Mouse (Mus musculus) kidney, postnatal 4 days (tissue): ENCODE results near the gene Thada.

Experiments used
- DNase-seq, 2 experiments: peaks; one replicate each; pipeline ENCODE4 v3.0.0; 2021; ENCODE audit warnings: mixed read lengths in 2 of 2

Thada gene

DNA sequence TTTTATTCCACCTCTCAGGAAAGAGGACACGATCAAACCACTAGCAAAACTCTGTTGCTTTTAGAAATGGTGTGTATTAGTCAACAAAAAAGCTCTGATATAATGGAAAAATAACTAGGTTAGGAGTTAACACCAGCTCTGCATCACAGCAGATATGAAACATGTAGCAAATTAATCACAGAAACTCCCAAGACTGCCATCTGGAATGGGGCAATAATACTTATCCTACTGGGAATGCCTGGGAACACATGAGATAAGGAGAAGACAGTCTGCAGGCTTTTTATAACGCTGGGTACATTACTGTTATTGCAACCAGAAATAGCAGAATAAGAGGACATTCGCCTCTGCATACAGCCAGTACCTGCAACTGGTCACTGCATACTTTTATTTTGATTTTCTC lies 96.2 kb downstream of the Thada start:
- DNase-seq = no peak

DNA sequence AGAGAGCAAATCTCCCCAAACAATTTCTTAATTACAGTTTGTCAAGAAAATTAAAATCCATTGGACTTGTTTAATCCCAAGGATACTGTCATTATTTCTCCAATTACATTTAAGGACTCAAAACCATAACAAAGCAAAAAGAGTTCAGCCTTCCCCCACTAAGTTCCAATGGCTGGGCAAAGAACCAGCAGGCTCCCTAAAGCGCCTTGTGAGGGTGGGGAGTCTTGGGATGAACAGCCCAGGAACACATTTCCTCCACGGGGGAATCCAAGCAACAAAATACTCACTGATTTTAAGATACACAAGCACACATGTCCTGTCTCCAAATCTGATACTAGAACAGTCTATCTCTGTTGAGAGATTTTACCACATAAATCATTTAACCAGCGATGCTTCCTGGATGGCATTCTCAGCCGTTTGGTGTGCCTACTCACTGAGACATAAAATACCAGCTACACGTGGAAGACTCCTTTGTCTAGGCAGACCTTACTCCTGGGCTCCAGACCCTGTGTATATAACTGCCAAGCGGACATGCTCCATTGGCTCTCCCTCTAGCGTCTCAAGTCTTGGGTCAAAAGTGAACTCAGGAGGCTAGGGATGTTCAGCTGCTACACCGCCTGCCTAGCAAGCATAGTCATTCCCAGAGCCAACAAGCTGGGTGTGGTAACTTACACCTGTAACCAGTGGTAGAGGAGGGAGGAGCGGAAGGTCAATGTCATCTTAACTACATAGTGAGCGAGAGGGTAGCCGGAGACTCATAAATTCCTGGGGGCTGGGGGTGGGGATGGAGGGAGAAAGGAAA lies 97.6 kb downstream of the Thada start:
- DNase-seq = peak; percentile 39 to 49

DNA sequence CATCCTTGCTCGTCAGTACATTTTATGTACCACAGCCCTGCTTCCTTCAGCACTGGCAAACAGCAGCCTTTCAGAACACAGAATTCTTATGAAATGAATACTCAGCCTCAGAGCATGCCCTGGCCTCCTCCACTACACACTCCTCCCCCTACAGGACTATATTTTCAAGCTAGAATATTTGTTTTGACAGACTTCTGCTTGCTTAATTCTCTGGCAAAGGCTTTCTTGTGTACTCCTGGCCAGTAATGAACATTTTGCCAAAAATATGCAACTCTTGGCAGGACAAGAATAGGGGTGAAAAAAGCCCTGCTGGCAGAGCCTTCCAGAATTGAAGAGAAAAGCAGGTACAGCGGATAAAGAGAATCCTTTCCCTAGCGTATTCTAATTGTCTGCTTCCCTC lies 98.3 kb downstream of the Thada start:
- peak in 1 of 2 experiments; percentile 35 for DNase-seq

DNA sequence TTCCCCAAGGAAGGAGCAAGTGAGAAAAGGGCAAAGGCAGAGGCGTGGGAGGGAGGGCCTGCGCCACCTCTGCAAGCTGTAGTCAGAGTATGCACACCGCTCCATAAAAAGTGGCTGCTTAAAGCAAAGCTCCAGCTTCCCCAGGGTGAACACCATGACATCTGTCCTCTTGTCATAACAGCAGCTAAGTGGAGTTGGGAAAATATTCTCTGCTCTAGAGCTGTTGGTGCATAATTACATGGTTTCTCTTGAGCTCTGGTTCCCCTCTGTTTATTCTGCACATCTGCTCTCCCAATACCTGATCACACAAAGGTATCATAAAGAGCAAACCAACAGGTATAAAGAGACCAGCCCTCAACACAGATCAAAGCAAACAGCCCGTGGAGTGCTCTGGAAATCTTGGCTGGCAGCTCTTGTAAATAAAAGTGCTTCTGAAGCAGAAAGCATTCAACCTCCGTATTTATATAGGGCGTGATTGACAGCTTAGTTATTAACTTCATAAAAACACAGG lies 100.2 kb downstream of the Thada start:
- peak; percentile 59 to 75 for DNase-seq

GRCm38 (mm10) chr17:84365006-84365716 lies 100.8 kb downstream of the Thada start:
- no peak for DNase-seq

DNA sequence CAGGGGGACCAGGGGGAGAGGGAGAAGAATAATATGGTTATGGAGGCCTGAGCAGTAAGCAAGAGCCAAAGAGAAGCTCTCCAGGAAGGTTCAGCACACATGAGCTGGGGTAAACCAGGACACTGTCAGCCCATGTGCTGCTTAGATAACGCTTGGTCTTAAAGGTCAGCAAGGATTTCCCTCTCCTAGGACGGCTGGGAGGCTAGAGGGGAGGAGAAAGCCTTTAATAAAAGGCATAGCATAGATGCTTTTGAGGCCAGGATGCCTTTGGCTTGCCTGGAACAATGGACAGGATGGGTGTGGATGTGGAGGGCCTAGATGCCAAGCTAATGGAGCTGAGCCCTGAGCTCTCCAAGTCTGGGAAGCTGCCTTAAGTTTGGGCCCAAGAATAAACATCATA lies 102.6 kb downstream of the Thada start:
- DNase-seq = no peak

DNA sequence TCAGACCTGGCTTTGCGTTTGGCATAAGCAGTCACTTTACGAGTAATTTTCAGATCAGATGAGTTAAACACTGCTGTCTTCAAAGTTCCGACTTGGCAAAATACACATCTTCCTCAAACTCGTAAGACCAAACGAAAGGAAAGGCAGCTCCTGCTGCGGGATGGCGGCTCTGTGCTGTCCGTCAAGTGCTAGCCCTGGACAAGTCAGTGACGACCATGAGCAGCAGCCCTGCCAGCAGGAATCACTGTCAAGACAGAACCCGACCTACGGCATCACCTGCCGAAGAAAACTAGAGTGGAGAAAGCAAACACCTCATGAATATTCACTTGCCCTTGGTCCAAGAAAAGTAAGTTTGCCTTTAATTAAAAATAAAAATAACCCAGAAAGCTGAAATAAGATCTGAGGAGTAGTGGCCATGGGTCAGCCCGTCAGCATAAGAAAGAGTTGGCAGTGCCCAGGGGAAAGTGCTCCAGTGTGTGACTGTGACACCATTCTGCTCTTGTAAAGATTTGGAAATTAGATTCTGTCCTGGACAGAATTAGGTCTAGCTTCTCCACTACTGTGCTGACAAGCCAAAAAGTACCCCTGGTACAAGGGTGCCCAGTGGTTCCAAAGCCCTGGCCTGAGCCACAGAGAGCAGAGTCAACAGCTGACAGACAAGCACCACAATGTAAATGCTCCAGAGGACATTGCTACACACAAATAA lies 103.3 kb downstream of the Thada start:
- no peak for DNase-seq

GRCm38 (mm10) chr17:84361006-84361405 lies 105.0 kb downstream of the Thada start:
- no peak for DNase-seq

DNA sequence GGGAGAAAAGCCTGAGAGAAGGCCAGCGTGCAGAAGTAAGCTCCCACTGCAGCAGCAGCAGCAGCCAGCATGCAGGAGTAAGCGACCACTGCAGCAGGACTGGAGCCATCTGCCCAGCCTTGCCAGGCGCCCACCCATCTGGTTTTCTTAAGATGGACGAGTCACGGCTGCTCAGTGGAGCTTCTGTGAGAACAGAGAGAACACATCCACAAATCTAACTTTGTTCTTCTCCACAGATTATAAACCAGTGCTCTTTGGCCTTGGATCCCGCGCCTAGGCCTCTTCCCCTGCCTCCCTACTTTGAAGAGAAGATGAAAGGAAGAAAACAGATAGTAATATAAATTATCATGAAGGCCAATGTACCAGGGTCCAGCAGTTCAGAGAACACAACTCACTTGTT lies 106.2 kb downstream of the Thada start:
- no peak for DNase-seq

DNA sequence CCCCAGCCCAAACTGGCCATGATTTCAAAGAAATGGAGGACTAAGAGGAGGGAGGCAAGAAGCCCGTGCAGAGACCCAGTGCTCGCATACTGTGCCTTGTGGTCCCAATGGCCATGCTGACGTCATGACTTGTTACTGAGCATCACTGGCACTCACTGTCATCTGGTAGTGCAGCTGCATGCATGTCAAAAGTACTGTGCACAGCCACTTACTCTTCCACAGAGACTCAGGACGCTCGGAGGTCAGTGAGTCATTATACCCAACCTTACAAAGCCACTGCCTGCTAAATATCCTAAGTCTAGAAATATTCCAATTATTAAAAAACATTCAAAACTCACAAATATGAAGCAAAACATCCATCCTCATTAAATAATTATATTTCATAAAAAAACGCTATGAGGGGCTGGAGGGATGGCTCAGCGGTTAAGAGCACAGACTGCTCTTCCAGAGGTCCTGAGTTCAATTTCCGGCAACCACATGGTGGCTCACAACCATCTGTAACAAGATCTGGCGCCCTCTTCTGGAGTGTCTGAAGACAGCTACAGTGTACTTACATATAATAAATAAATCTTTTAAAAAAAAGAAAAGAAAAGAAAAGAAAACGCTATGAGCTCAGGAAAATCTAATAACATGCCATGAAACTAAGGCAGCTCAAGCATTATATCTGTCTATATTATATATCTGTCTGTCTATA lies 106.9 kb downstream of the Thada start:
- no peak for DNase-seq

GRCm38 (mm10) chr17:84357776-84358175 lies 108.2 kb downstream of the Thada start:
- no peak for DNase-seq

- no peak for DNase-seq
Observed at GRCm38 (mm10) chr17:84356056-84356887, 109.7 kb downstream of the Thada start.

DNA sequence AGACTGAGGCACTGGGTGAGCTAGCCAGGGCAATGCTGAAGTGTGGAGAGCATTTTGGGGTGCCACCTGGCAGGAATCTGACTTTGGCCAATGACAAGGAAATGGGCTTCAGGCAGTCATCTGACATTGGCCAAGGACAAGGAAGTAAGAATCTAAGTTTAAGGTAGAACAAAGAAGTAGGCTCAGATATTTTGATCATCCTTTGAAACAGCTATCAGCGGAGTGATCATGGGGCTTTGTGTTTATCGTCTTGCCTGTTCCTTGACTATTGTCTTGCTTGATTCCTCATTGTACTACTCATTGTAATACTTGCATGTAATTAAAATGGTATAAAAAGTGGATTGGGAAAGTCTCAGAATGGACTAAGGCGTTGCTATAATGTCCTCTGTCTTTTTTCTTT lies 111.0 kb downstream of the Thada start:
- DNase-seq = no peak

DNA sequence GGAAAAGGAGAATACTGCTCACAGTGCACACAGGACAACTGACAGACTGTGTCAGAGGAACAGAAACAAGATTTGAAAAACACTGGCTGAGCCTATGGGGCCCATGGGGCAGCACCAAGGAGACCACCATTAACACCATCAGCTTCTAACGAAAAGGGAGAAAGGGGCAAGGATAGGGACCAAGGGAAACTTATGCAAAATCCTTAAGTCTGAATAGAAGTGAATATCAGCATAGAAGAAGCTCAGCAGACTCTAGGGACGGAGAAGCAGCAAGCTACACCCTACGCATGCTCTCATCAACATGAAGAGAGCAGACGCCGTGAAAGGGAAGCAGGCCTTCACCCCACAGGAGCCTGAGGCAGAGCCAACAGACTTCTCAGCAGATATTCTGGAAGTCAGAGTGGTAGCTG lies 112.1 kb downstream of the Thada start:
- no peak for DNase-seq

- no peak for DNase-seq
Observed at GRCm38 (mm10) chr17:84353224-84353901, 112.6 kb downstream of the Thada start.

GRCm38 (mm10) chr17:84352790-84353154 lies 113.2 kb downstream of the Thada start:
- DNase-seq = no peak

- DNase-seq = no peak
Observed at GRCm38 (mm10) chr17:84351912-84352789, 113.9 kb downstream of the Thada start.

GRCm38 (mm10) chr17:84351276-84351675 lies 114.7 kb downstream of the Thada start:
- no peak for DNase-seq

GRCm38 (mm10) chr17:84348865-84349264 lies 117.1 kb downstream of the Thada start:
- no peak for DNase-seq

DNA sequence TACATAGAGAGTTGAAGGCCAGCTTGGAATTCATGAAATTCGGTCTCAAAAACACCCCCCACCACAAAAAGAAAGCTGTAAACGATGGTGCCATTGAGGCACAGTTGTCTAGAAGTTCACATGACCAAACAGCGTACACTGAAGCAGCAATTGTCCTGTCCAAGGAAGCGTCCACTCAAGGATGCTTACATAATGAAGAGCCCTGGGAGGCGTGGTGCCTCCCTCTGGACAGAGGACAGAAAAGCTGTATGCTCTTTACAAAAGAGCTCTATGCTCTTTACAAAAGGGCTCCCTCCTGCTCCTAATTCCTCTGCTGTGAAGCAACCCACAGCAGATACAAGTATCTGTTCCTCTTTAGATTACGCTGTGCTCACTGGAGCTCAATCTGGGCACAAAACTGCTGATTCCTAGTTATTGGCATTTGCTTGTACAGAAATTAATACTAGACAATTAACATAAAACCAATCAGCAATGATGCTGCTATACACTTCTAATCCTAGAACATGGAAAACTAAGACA lies 123.6 kb downstream of the Thada start:
- DNase-seq = no peak
